Mouse (Mus musculus): ENCODE data around the gene Ing1.

DNA sequence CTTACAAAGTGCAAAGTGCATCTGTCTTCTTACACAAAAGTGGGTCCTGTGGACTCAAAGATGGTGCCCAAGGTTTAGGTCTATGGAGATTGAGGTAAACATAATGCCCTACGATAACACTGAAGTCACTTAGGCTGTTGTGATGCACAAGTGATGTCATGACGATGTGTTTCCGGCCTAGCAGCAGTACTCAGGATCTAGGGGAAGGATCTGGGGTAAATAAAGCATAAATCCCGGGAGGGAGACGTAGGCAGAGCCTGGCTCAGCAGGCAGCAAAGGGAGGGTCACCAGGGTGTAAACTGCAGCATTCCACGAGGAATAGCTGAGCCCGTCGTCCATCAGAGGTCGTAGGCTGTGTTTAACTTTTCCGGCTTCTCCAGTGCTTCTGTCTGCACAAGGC, 46.5 kb upstream of the Ing1 start:
- TF ChIP-seq POLR2A (IDR thresholded peaks at IDR 0.05; ENCODE audit: insufficient read length, low read depth) (no peak), MYOD1 (IDR thresholded peaks at IDR 0.05; ENCODE audit: control insufficient read depth in 1 of 3, insufficient read length in 2 of 3, low read depth in 2 of 3) (no peak), TCF3 (IDR thresholded peaks at IDR 0.05; ENCODE audit: insufficient read length, low read depth) (no peak), MAX (IDR thresholded peaks at IDR 0.05; ENCODE audit: low read depth) (no peak), TCF12 (IDR thresholded peaks at IDR 0.05; ENCODE audit: insufficient read depth, poor library complexity, severe bottlenecking) (no peak), USF1 (IDR thresholded peaks at IDR 0.05; ENCODE audit: low read depth) (no peak), POLR2AphosphoS2 (IDR thresholded peaks at IDR 0.05; ENCODE audit: insufficient read length, low read depth) (no peak), SRF (IDR thresholded peaks at IDR 0.05; ENCODE audit: control insufficient read depth, insufficient read length, low read depth) (no peak), E2F4 (IDR thresholded peaks at IDR 0.05; ENCODE audit: insufficient read depth) (no peak)

Measured in myocyte (in vitro differentiated cells).